Mouse (Mus musculus) heart, embryonic 11.5 days (tissue): ENCODE measurements around the gene Traf3ip3. TPM values are rescaled to one million over a fixed set of nuclear protein-coding genes. Genes with fewer than 3 reads are reported as not detected.

Experiments used
- ATAC-seq: fragments of 200-750 bp; cut with Nextera tagmentation; replicated peaks from 2 replicates; pipeline ENCODE4 v1.8.0; 2017; ENCODE audit warnings: moderate library complexity; ENCODE audit not compliant: insufficient number of reproducible peaks, low FRiP score, low TSS enrichment
- H3K27ac ChIP-seq: fragments of 300-500 bp; sonication (generic); 2 replicates; pipeline ENCODE4 v1.5.1; 2014; ENCODE audit warnings: mild to moderate bottlenecking, low read depth, low read length
- H3K27me3 ChIP-seq: fragments of 300-500 bp; sonication (generic); 2 replicates; pipeline ENCODE4 v1.6.1; 2014; ENCODE audit warnings: mild to moderate bottlenecking, low read length, mixed read lengths; ENCODE audit not compliant: control insufficient read depth, insufficient read depth
- H3K36me3 ChIP-seq: fragments of 300-500 bp; sonication (generic); 2 replicates; pipeline ENCODE4 v1.6.1; 2014; ENCODE audit warnings: mild to moderate bottlenecking, low read length, moderate library complexity, mixed read lengths; ENCODE audit not compliant: control insufficient read depth, insufficient read depth
- H3K4me1 ChIP-seq: fragments of 300-500 bp; sonication (generic); 2 replicates; pipeline ENCODE4 v1.6.1; 2014; ENCODE audit warnings: low read length; ENCODE audit not compliant: control insufficient read depth, insufficient read depth
- H3K4me2 ChIP-seq: fragments of 300-500 bp; sonication (generic); 2 replicates; pipeline ENCODE4 v1.6.1; 2014; ENCODE audit warnings: mild to moderate bottlenecking, moderate library complexity
- H3K4me3 ChIP-seq: fragments of 300-500 bp; sonication (generic); 2 replicates; pipeline ENCODE4 v1.5.1; 2014; ENCODE audit warnings: low read depth, low read length
- H3K9ac ChIP-seq: fragments of 300-500 bp; sonication (generic); 2 replicates; pipeline ENCODE4 v1.6.1; 2014; ENCODE audit warnings: mild to moderate bottlenecking, low read depth, low read length, moderate library complexity
- H3K9me3 ChIP-seq: fragments of 300-500 bp; sonication (generic); replicated peaks from 2 replicates; pipeline ENCODE4 v1.6.1; 2016; ENCODE audit warnings: low read length; ENCODE audit not compliant: control insufficient read depth
- WGBS: fragments of 180-500 bp; shearing (Covaris S2); extraction: QIAGEN DNeasy Blood & Tissue Kit; methylation state at CpG from one replicate; pipeline ENCODE4 v1.1.7; 2014; ENCODE audit not compliant: insufficient replicate concordance; 5-methylcytosine and 5-hydroxymethylcytosine counted together
- polyA plus RNA-seq: library from polyadenylated mRNA; unstranded; fragments of >200 nt; fragmentation: Nextera tagmentation; extraction: Ambion mirVana; gene quantifications from 2 replicates; pipeline ENCODE4 v1.2.1, GENCODE M21; 2014

The Traf3ip3 gene
- polyA plus RNA-seq, 1 experiment from 2014 or later, result 2.1 TPM

DNA sequence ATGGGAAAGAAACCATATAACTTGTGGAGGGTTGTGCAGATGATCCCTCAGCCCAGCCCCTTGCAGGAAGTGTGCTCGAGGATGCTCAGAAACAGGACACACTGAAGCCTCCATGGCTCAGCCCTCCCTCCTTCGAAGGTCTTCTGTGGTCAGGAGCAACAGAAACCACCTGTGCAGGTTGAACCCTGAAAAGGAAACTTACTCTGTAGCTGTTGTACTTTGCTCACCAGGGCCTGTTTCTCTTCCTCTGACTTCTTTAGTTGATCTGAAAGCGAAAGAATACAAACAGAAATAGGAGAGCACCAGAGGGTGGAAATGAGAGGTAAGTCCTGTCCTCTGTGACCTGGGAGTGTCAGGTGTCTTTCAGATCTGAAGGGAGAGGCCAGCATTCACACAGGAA, 20.4 kb downstream of the Traf3ip3 start:
- Histone ChIP-seq H3K27ac (no peak overlapping the region), H3K9me3 (no peaks in the 10 kb centered on the region), H3K9ac (no peak overlapping the region), H3K4me2 (no peak overlapping the region), H3K4me1 (no peaks in the 10 kb centered on the region), H3K36me3 (no peaks in the 10 kb centered on the region), H3K4me3 (no peak overlapping the region), H3K27me3 (no peaks in the 10 kb centered on the region)
- no peak for ATAC-seq
- WGBS, result 85% methylated on average over 3 of the region's 3 CpGs

DNA sequence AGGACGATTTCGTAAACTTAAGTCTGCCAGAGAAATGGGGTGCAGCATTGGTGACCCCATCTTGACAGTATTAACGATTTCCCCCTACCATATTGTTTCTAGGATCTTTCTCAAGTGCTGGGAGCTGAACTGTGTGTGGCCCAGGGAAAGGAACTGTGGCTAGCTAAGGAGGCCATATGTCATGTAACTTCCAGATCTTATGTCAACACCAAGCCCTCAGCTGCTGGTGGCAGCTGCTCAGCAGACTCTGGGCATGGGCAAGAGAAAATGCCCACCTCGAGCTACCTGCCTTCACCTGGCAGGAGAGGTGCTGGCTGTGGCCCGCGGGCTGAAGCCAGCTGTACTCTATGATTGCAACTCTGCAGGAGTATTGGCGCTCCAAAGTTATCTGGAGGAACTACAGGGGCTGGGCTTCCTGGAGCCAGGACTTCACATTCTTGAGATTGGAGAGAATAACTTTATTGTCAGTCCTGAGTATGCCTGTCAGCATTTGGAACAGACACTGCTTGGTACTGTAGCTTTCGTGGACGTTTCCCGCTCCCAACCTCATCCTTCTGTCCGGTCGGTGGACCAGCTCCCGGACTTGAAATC, 27.3 kb downstream of the Traf3ip3 start:
- ATAC-seq, result no peak
- no peaks in the 10 kb centered on the region for H3K9me3 ChIP-seq
- peak overlapping the region; percentile 81 for H3K4me3 ChIP-seq
- 73% methylated on average over 13 of the region's 13 CpGs for WGBS
- no peaks in the 10 kb centered on the region for H3K36me3 ChIP-seq
- peak overlapping the region; percentile 71 for H3K9ac ChIP-seq
- peaks cover 15% of the 10 kb centered on the region for H3K4me1 ChIP-seq
- peak overlapping the region; percentile 89 for H3K4me2 ChIP-seq
- H3K27me3 ChIP-seq, result no peaks in the 10 kb centered on the region
- H3K27ac ChIP-seq, result peak overlapping the region; percentile 85

DNA sequence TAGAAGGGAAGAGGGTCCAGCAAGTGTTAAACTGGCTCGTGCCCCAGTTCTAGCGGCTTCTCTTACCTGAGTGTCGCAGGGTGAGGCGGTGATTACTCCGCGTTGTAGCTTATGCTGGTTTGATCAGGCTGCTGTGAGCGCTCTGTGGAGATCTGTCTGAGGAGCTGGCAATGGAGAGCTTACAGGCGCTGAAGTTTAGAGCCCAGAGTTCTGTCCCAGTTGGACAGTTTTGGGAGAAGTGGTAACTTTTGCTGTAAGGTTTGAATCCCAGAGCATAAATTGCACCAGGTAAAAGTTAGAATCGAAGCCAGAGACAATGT, 27.7 kb downstream of the Traf3ip3 start:
- H3K4me1 ChIP-seq, result peaks cover 15% of the 10 kb centered on the region
- H3K4me2 ChIP-seq, result peak overlapping the region; percentile 89
- peak overlapping the region; percentile 71 for H3K9ac ChIP-seq
- H3K4me3 ChIP-seq, result peak overlapping the region; percentile 81
- no peaks in the 10 kb centered on the region for H3K9me3 ChIP-seq
- no peak for ATAC-seq
- H3K27me3 ChIP-seq, result no peaks in the 10 kb centered on the region
- peak overlapping the region; percentile 85 for H3K27ac ChIP-seq
- WGBS, result 19% methylated on average over 9 of the region's 9 CpGs
- no peaks in the 10 kb centered on the region for H3K36me3 ChIP-seq

DNA sequence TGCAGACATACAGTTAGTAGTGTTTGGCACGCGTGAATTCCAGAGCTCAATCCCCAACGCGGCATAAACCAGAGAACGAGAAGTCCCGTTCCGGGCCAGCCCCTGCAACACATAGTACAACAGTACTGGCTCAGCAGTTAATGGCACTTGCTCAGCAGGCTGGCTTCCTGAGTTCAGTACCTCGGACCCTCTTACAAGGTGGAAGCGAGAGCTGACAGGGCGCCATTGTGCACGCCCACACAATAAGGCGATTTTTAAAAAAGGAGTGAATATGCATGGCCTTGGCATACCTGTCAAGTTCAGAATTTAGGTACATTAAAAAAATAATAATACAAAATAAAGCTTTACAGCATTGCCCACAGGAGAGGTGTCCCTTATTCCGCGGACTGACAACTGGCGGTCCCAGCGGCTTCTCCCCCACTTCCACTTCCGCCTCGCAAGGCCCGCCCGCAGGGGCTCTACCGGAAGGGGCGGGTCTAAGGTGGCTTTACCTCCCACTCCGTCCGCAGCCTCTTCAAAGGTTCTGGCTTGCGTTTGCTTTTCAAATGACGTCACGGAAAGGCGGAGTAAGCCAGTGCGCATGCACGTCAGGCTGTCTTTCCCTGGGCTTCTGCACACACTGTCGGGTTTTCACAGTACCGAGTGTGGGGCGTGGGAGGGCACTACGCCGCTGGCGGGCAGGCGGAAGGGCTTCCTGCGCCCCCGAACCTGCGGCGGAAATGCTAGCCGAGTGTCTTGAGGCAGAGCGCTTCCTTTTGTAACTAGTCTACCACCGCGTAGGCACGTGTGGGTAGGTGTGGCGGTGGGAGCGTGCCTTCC, 28.3 kb downstream of the Traf3ip3 start:
- H3K9me3 ChIP-seq, result no peaks in the 10 kb centered on the region
- H3K36me3 ChIP-seq, result no peaks in the 10 kb centered on the region
- peak overlapping the region; percentile 89 for H3K4me2 ChIP-seq
- peaks cover 15% of the 10 kb centered on the region for H3K4me1 ChIP-seq
- peak overlapping the region; percentile 81 for H3K4me3 ChIP-seq
- peak overlapping the region; percentile 71 for H3K9ac ChIP-seq
- no peaks in the 10 kb centered on the region for H3K27me3 ChIP-seq
- ATAC-seq, result peak; percentile 99
- H3K27ac ChIP-seq, result peak overlapping the region; percentile 85
- under 1% methylated on average over 48 of the region's 48 CpGs for WGBS

DNA sequence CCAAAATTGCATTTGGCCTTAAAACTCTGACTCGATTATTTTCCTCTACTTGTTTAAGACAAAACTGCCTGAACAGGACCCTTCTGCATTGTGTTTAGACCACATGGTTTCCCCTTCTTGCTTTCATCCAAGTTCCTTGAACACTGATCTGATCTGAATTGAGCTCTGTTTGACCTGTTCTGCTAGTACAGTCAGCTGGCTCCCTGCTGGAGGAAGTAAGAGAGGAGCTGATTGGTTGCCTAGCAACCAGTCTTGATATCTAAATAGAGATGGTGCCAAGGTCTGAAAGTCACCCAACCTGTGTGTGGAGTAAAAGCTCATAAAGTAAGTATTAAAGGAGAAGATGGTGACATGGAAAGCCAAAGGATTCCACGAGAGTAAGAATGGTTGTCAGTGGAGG, 31.6 kb downstream of the Traf3ip3 start:
- no peaks in the 10 kb centered on the region for H3K9me3 ChIP-seq
- ATAC-seq, result no peak

DNA sequence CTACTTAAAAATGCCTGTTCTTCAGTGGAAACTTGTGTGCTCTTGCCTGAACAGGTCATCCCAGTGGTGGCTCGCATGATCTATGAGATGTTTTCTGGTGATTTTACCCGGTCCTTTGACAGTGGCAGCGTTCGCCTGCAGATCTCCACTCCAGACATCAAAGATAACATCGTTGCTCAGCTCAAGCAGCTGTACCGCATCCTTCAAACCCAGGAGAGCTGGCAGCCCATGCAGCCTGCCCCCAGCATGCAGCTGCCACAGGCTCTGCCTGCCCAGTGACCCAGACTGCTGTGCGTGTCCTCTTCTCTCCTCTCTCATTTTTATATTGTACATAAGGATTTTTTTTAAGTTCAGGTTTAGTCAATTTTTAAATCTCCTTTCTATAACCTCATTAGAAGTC, 32.3 kb downstream of the Traf3ip3 start:
- no peaks in the 10 kb centered on the region for H3K27me3 ChIP-seq
- 72% methylated on average over 7 of the region's 7 CpGs for WGBS
- H3K9me3 ChIP-seq, result no peaks in the 10 kb centered on the region
- ATAC-seq, result no peak
- H3K27ac ChIP-seq, result no peak overlapping the region
- no peak overlapping the region for H3K4me2 ChIP-seq
- peaks cover 10% of the 10 kb centered on the region for H3K4me1 ChIP-seq
- no peak overlapping the region for H3K9ac ChIP-seq
- H3K36me3 ChIP-seq, result no peaks in the 10 kb centered on the region
- no peak overlapping the region for H3K4me3 ChIP-seq

More for the DNA sequence above, 31.6 kb downstream of the Traf3ip3 start:
- Histone ChIP-seq H3K36me3 (no peaks in the 10 kb centered on the region), H3K27me3 (no peaks in the 10 kb centered on the region), H3K4me2 (no peak overlapping the region), H3K9ac (no peak overlapping the region), H3K4me1 (peaks cover 12% of the 10 kb centered on the region), H3K27ac (no peak overlapping the region), H3K4me3 (no peak overlapping the region)
- 80% methylated on average over 2 of the region's 2 CpGs for WGBS

DNA sequence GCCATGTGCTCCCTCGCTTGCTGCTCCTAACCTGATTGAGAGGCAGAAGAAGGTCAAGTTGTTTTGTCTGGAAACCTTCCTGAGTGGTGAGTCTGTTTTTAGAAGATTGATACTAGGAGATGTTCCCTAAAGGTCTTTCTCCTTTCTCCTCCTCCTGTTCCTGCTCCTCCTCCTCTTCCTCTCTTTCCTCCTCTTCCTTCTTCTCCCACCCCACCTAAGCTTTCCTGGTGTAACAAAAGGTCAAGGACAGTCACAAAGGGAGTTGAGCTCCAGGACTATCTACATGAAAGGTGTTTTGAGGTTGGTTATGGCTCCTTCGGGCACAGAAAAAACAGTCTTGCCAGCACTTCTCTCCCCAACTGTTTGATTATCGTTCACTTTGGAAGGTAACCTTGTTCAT, 33.8 kb downstream of the Traf3ip3 start, which contains the start of gene A130010J15Rik:
A130010J15Rik (plus strand) TSS at position 301 of the 400 bp plus-strand sequence.
- no peak for ATAC-seq
- H3K27me3 ChIP-seq, result no peaks in the 10 kb centered on the region
- no peaks in the 10 kb centered on the region for H3K36me3 ChIP-seq
- H3K4me3 ChIP-seq, result no peak within 1 kb of the TSS
- H3K27ac ChIP-seq, result no peak within 1 kb of the TSS
- 83% methylated on average over 3 of the region's 3 CpGs for WGBS
- H3K4me1 ChIP-seq, result peaks cover 5% of the 10 kb centered on the region; the same call in 1 of the 2 replicates
- H3K4me2 ChIP-seq, result no peak within 1 kb of the TSS
- H3K9me3 ChIP-seq, result no peaks in the 10 kb centered on the region
- H3K9ac ChIP-seq, result no peak within 1 kb of the TSS

DNA sequence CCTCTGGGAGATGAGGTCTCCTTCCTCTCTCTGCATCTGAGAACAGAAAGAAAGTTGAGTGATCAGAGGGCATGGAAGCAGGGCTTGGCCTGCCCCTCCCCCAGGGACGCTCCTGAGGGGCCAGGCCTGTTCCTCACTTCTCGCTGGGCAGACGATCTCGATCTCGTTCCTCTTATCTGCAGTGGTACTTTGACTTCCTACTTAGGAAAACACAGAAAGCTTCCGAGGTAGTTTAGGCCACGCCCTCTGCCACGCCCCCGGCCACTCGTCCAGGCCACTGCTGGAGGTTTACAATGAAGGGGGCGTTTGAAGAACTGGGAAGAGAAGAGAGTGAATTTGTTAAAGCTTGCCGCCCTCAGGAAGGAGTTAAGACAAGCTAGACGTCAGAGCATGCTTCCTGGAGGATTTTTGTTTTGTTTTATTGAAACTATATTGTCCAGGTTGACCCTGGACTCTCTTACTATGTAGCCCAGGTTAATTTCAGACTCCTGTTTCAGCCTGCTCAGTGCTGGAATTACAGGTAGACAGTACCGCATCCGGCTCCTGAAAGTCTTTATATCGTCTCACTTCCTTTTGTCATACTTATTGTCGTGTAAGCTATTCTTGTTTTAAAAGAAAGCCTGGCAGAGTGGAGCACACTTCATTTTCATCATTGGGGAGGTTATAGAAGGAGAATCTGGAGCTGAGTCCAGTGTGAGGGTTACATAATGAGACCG, 41.0 kb downstream of the Traf3ip3 start:
- H3K27ac ChIP-seq, result no peak overlapping the region
- H3K9me3 ChIP-seq, result no peaks in the 10 kb centered on the region
- peak overlapping the region; percentile 61 for H3K4me2 ChIP-seq
- H3K27me3 ChIP-seq, result 0 out of 2 replicates have a peak, but pooled peaks cover 1% of the 10 kb centered on the region
- peaks cover 5% of the 10 kb centered on the region; the same call in 1 of the 2 replicates for H3K4me1 ChIP-seq
- H3K4me3 ChIP-seq, result peak overlapping the region; percentile 32
- 12% methylated on average over 18 of the region's 18 CpGs for WGBS
- ATAC-seq, result peak; percentile 58
- no peaks in the 10 kb centered on the region for H3K36me3 ChIP-seq
- H3K9ac ChIP-seq, result peak overlapping the region; percentile 54
